Mouse (Mus musculus) limb, embryonic 11.5 days (tissue): ENCODE results near the gene Hoxb3. TPM values are rescaled to one million over a fixed set of nuclear protein-coding genes. Genes with fewer than 3 reads are reported as not detected.

Source experiments
- ATAC-seq: fragments of 200-750 bp; cut with Nextera tagmentation; 2 replicates; pipeline ENCODE4 v1.8.0; 2017; ENCODE audit warnings: low read depth; ENCODE audit not compliant: insufficient number of reproducible peaks, low FRiP score, low TSS enrichment
- DNase-seq: peaks from one replicate; pipeline ENCODE4 v3.0.0-alpha.2; 2015; ENCODE audit warnings: low spot score
- H3K27ac ChIP-seq: fragments of 300-500 bp; sonication (generic); replicated peaks from 2 replicates; pipeline ENCODE4 v1.5.1; 2014; ENCODE audit warnings: low read depth, mild to moderate bottlenecking, low read length
- H3K27me3 ChIP-seq: fragments of 300-500 bp; sonication (generic); 2 replicates; pipeline ENCODE4 v1.6.1; 2014; ENCODE audit warnings: mild to moderate bottlenecking, low read length, mixed read lengths; ENCODE audit not compliant: control insufficient read depth, insufficient read depth
- H3K36me3 ChIP-seq: fragments of 300-500 bp; sonication (generic); 2 replicates; pipeline ENCODE4 v1.6.1; 2014; ENCODE audit warnings: mild to moderate bottlenecking, low read length, moderate library complexity, mixed read lengths; ENCODE audit not compliant: control insufficient read depth, insufficient read depth
- H3K4me1 ChIP-seq: fragments of 300-500 bp; sonication (generic); 2 replicates; pipeline ENCODE4 v1.6.1; 2014; ENCODE audit warnings: low read length, mixed read lengths; ENCODE audit not compliant: control insufficient read depth, insufficient read depth
- H3K4me2 ChIP-seq: fragments of 300-500 bp; sonication (generic); 2 replicates; pipeline ENCODE4 v1.6.1; 2014; ENCODE audit warnings: low read depth, mild to moderate bottlenecking, moderate library complexity; ENCODE audit not compliant: severe bottlenecking
- H3K4me3 ChIP-seq: fragments of 300-500 bp; sonication (generic); 2 replicates; pipeline ENCODE4 v1.5.1; 2014; ENCODE audit warnings: low read depth, low read length
- H3K9ac ChIP-seq: fragments of 300-500 bp; sonication (generic); 2 replicates; pipeline ENCODE4 v1.6.1; 2014; ENCODE audit warnings: mild to moderate bottlenecking, low read length
- H3K9me3 ChIP-seq: fragments of 300-500 bp; sonication (generic); 2 replicates; pipeline ENCODE4 v1.6.1; 2016; ENCODE audit warnings: low read length; ENCODE audit not compliant: control insufficient read depth
- WGBS: fragments of 180-500 bp; shearing (Covaris S2); extraction: QIAGEN DNeasy Blood & Tissue Kit; methylation state at CpG from one replicate; pipeline ENCODE4 v1.1.7; 2014; 5-methylcytosine and 5-hydroxymethylcytosine counted together
- polyA plus RNA-seq: library from polyadenylated mRNA; unstranded; fragments of >200 nt; fragmentation: Nextera tagmentation; extraction: Ambion mirVana; gene quantifications from 2 replicates; pipeline ENCODE4 v1.2.1, GENCODE M21; 2014

Hoxb3 gene
- polyA plus RNA-seq, 1 experiment from 2014 or later = 0.68 TPM

DNA sequence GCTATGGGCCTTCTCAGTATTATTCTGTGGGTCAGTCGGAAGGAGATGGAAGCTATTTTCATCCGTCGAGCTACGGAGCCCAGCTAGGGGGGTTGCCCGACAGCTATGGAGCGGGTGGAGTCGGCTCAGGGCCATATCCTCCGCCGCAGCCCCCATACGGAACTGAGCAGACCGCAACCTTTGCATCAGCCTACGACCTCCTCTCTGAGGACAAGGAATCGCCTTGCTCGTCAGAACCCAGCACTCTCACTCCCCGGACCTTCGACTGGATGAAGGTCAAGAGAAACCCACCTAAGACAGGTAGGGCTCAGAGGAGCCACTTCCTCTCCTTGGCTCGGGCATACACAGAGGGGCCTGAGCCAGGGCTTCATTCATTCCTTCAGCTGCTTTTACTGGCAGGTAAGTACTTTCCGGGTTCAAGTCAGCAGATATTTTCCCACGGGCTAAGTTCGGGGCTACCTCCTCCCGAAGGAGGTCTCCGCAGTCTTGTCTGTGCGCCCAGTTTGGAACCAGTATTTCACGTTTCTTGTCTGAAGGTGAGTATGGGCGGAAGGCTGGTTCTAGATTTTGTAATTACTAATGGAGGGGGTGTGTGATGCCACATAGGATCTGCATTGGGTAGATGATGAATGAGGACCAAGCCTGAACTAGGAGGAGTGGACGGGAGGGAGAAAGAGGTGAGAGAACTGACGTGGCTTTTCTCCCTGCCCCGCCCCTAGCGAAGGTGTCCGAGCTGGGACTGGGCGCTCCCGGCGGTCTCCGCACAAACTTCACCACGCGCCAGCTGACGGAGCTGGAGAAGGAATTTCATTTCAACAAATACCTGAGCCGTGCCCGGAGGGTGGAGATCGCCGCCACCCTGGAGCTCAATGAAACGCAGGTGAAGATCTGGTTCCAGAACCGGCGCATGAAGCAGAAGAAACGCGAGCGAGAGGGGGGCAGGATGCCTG, 43.2 kb downstream of the Hoxb3 start:
- peak; percentile 61 for DNase-seq
- Histone ChIP-seq H3K4me2 (peak overlapping the region; percentile 14; the same call in 1 of the 2 replicates), H3K4me1 (peaks cover 9% of the 10 kb centered on the region), H3K27me3 (peaks cover 72% of the 10 kb centered on the region), H3K4me3 (no peak overlapping the region), H3K27ac (no peak overlapping the region), H3K9me3 (no peaks in the 10 kb centered on the region), H3K36me3 (no peaks in the 10 kb centered on the region), H3K9ac (no peak overlapping the region)
- under 1% methylated on average over 47 of the region's 47 CpGs for WGBS
- no peak for ATAC-seq

DNA sequence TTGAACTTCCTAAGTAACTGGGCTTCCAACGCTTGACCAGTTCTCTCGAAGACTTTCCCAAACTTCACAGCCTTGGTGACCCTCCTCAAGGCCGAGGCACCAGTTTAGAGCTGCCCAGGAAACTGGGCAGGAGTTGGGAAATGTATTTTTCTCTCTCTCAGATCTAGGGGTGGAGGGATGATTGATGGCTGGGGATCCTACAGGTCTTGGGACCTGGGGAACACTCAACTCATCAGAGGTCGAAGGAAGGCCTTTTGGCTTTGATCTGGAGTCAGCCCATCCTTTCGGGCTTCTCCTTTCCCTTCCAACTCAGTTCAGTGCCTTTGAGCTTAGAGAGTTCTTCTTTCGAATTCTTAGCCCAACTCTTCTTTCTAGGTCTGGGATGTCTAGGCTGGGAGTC, 44.0 kb downstream of the Hoxb3 start:
- Histone ChIP-seq H3K4me3 (no peak overlapping the region), H3K36me3 (no peaks in the 10 kb centered on the region), H3K4me1 (peaks cover 9% of the 10 kb centered on the region), H3K9me3 (no peaks in the 10 kb centered on the region), H3K4me2 (no peak overlapping the region), H3K27ac (no peak overlapping the region), H3K9ac (no peak overlapping the region), H3K27me3 (peaks cover 72% of the 10 kb centered on the region)
- no peak for DNase-seq
- ATAC-seq = no peak
- WGBS = 8% methylated on average over 6 of the region's 6 CpGs

DNA sequence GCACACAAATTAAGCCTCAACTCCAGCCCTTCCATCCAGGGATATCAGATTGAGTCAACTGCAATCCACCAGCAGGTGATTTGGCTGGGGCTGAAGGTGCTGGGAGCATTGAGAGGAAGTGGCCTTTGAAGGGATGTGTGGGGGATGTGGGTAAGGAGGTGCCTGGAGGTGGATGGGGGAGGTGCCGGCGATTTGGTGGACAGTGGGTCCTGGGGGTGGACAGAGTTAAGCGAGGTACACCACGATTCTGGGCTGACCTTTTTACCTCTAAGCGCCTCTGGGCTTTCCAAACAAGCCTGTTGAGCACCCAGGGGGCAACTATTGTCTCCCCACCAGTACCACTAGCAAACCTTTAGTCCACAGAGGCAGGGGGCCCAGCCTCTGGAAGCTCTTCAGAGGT, 45.6 kb downstream of the Hoxb3 start:
- Histone ChIP-seq H3K9ac (no peak overlapping the region), H3K4me2 (no peak overlapping the region), H3K4me1 (peaks cover 7% of the 10 kb centered on the region), H3K27ac (no peak overlapping the region), H3K36me3 (no peaks in the 10 kb centered on the region), H3K4me3 (no peak overlapping the region), H3K27me3 (peaks cover 68% of the 10 kb centered on the region), H3K9me3 (no peaks in the 10 kb centered on the region)
- no peak for DNase-seq
- WGBS = 10% methylated on average over 5 of the region's 5 CpGs
- no peak for ATAC-seq

DNA sequence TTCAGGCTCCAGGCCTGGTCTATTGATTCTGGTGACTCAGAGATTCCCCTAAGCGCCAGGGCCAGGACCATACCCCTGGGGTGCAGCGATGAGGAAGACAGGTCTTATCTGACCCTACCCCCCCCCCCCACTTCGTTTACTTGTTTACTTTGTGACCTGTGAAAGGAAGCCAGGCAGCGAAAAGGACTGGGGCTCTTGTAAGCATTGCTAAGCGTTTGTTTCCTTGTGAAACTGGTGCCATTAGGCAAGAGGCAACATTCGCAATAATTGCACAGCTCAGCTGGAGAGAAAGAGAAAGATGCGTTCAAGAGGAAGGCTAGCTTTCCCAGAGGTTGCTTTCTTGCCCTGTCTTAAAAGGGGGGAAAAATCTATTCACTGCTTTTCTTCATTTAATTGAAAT, 46.0 kb downstream of the Hoxb3 start:
- Histone ChIP-seq H3K27me3 (peaks cover 68% of the 10 kb centered on the region), H3K4me2 (no peak overlapping the region), H3K27ac (no peak overlapping the region), H3K4me3 (no peak overlapping the region), H3K9me3 (no peaks in the 10 kb centered on the region), H3K9ac (no peak overlapping the region), H3K4me1 (peaks cover 7% of the 10 kb centered on the region), H3K36me3 (no peaks in the 10 kb centered on the region)
- DNase-seq (no peak), ATAC-seq (no peak)
- WGBS = 22% methylated on average over 7 of the region's 7 CpGs

DNA sequence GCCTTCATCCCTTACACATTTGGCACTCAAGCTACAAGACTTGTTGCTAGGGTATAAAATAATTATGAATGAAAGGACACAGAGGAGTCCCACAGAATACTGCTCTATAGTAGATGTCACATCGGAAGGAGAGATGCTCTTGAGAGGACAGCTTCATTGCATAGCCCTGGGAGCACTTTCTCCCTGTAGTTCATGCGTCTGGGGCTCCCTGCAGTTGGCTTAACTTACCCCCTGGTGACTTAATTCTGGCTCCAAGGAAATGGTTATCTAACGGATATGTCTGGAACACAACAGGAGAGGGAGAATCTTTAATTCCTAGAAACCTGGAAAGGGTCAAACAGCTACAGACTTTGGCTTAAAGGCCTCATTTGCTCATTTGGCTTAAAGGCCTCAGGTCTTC, 48.6 kb downstream of the Hoxb3 start:
- Histone ChIP-seq H3K27me3 (peaks cover 58% of the 10 kb centered on the region), H3K27ac (no peak overlapping the region), H3K36me3 (no peaks in the 10 kb centered on the region), H3K9ac (no peak overlapping the region), H3K4me3 (no peak overlapping the region), H3K9me3 (no peaks in the 10 kb centered on the region), H3K4me2 (no peak overlapping the region), H3K4me1 (no peaks in the 10 kb centered on the region)
- no peak for DNase-seq
- ATAC-seq = no peak
- WGBS = 18% methylated on average over 3 of the region's 3 CpGs

DNA sequence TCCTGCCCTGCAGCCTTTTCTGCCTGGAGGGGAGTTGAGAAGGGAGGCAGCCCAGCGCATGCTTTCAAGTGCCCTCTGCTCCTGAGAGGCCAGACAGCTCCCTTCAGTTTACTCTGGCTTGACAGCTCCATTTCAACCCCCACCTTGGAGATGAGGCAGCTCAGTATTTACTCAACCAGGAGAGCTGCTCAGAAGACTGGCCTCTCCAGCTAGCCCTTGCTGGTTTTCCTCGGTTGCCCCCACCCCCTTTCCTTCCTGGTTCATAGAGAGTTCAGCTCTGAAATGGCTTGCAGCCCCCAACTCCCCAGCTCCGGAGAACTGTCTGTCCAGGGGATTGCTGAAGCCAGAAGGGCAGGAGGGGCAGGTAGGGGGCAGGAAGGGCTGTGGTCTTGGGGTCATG, 49.4 kb downstream of the Hoxb3 start:
- Histone ChIP-seq H3K9ac (no peak overlapping the region), H3K27ac (no peak overlapping the region), H3K27me3 (peaks cover 51% of the 10 kb centered on the region), H3K4me1 (no peaks in the 10 kb centered on the region), H3K9me3 (no peaks in the 10 kb centered on the region), H3K4me2 (no peak overlapping the region), H3K36me3 (no peaks in the 10 kb centered on the region), H3K4me3 (no peak overlapping the region)
- ATAC-seq (no peak), DNase-seq (peak; percentile 22)
- WGBS = 8% methylated on average over 3 of the region's 3 CpGs

DNA sequence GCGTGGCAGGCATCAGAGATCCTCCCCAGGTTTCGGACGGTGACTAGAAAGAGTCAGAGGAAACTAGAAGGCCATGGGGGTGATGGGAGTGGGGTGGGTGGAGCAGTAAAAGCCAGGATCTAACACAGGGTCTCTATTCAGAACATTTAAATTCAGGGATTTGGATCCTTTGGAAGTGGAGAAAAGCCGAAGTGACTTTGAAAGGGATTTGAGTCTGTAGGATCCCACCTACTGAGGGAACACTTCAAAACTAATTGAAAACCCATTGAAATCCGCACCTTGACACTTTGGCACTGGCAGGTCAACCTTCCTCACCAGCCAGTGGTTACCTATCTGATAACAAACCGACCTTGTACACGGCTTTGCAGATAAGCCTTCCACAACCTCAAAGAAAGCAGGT, 51.7 kb downstream of the Hoxb3 start:
- no peak overlapping the region for H3K9ac ChIP-seq
- H3K36me3 ChIP-seq = no peaks in the 10 kb centered on the region
- WGBS = 35% methylated on average over 7 of the region's 7 CpGs
- H3K27me3 ChIP-seq = peaks cover 32% of the 10 kb centered on the region
- no peak overlapping the region for H3K4me3 ChIP-seq
- H3K9me3 ChIP-seq = no peaks in the 10 kb centered on the region
- ATAC-seq = no peak
- DNase-seq = no peak
- no peak overlapping the region for H3K4me2 ChIP-seq
- H3K4me1 ChIP-seq = no peaks in the 10 kb centered on the region
- no peak overlapping the region for H3K27ac ChIP-seq

DNA sequence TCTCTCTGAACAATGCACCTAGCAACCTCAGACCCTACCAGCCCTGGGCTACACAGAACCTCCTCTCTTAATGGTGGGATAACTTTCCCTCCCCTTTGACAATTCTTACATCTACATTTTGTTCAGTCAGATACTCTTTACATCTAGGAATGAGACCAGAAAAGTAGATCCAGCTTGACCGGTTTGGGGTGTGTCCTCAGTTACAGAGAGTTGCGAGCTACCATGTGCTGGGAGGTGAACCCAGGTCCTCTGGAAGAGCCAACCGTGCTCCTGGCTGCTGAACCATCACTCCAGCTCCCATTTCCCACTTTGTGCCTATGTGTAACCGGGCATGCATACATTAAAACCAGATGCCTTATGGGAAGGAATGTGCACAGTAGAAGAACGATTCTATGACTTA, 60.3 kb downstream of the Hoxb3 start:
- no peak overlapping the region for H3K9ac ChIP-seq
- WGBS = 76% methylated on average over 5 of the region's 5 CpGs
- H3K27me3 ChIP-seq = peaks cover 3% of the 10 kb centered on the region; the same call in 1 of the 2 replicates
- no peaks in the 10 kb centered on the region for H3K4me1 ChIP-seq
- H3K36me3 ChIP-seq = no peaks in the 10 kb centered on the region
- no peak for DNase-seq
- no peak overlapping the region for H3K27ac ChIP-seq
- no peaks in the 10 kb centered on the region for H3K9me3 ChIP-seq
- H3K4me2 ChIP-seq = no peak overlapping the region
- ATAC-seq = no peak
- H3K4me3 ChIP-seq = no peak overlapping the region
